Mouse (Mus musculus) liver, adult 2 months (tissue): ENCODE measurements at regions not wholly inside any gene's neighbourhood (a gene's known extent, or its start where the extent isn't known, plus 50 kb on each side); places are given as distances from the start of the nearest gene placed in this dataset.

Experiments used
- CTCF ChIP-seq: fragments of 200-500 bp; IDR thresholded peaks from 2 replicates; pipeline ENCODE4 v1.5.1; 2011; ENCODE audit warnings: low read depth, low read length, control low read depth
- POLR2A ChIP-seq: fragments of 200-500 bp; IDR thresholded peaks from 2 replicates; pipeline ENCODE4 v1.6.1; 2011; ENCODE audit warnings: low read length, control low read depth; ENCODE audit not compliant: insufficient read depth; ENCODE audit errors: extremely low read depth

GRCm38 (mm10) chr3:34525730-34526129 lies 124.5 kb upstream of the Sox2 start:
- TF ChIP-seq CTCF (no peak), POLR2A (no peak)
